Mouse (Mus musculus) gastrocnemius, postnatal 14 days (tissue): ENCODE measurements around the gene 9630041A04Rik. TPM values are rescaled to one million over a fixed set of nuclear protein-coding genes. Genes with fewer than 3 reads are reported as not detected.

Experiments used
- DNase-seq: peaks from one replicate; pipeline ENCODE4 v3.0.0; 2021; ENCODE audit warnings: mixed read lengths
- intact Hi-C: fragments of 180-260 bp; cut with DNase I; formaldehyde crosslinking; loops from one replicate; pipeline ENCODE4 v1.15.1; 2025; ENCODE audit warnings: low total_unique reads
- total RNA-seq, 2 experiments: library from RNA; stranded (reverse); gene quantifications; 2 replicates each; pipeline ENCODE4 v1.2.3; 2021

The 9630041A04Rik gene
- total RNA-seq, 2 experiments from 2014 or later: not detected

DNA sequence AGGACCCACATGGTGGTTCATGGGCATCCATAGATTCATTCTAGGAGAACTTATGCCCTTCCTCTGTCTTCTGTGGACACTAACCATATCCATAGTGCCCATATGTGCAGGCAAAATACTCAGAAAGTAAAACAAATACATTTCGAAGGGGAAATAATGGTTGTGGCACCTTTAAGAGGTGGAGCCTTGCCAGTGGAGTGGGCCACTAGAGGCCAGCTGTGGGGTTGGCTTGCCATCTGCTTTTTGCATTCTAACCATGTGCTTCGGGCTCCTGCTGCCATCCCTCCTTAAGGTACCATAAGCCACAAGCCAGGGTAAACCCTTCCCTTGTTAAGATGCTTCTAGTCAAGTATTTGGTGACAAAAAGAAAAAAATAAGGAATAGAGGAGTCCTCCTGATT lies 119.5 kb downstream of the 9630041A04Rik start:
- intact Hi-C loops: no loop called here
- no peak for DNase-seq

- intact Hi-C loops: no loop called here
- no peak for DNase-seq
Measured at GRCm38 (mm10) chr9:101982378-101982777, 120.7 kb downstream of the 9630041A04Rik start.

GRCm38 (mm10) chr9:101986910-101987309 lies 125.3 kb downstream of the 9630041A04Rik start:
- intact Hi-C loops: no loop called here
- DNase-seq: no peak

GRCm38 (mm10) chr9:101990032-101990431 lies 128.4 kb downstream of the 9630041A04Rik start:
- no peak for DNase-seq
- intact Hi-C loops: no loop called here

GRCm38 (mm10) chr9:101990836-101991235 lies 129.2 kb downstream of the 9630041A04Rik start:
- no peak for DNase-seq
- intact Hi-C loops: no loop called here
